Mouse (Mus musculus): Measurements from ENCODE around the gene Sh2b3. TPM values are rescaled to one million over a fixed set of nuclear protein-coding genes. Genes with fewer than 3 reads are reported as not detected.

Sh2b3 gene
- polyA plus RNA-seq (2015; fragmentation: Nextera tagmentation; extraction: Ambion mirVana) = 5.9 and 6.7 TPM in 2 replicates

GRCm38 (mm10) chr5:121837441-121838340 lies at the start of gene Sh2b3:
TSS of gene Sh2b3 (minus strand) at chr5:121837646.
- peak within 1 kb of the TSS; percentile 87 for H3K4me3 ChIP-seq
- peak within 1 kb of the TSS; percentile 78 for H3K9ac ChIP-seq (replicated peaks)
- peaks cover 28% of the 10 kb centered on the region for H3K27me3 ChIP-seq
- H3K4me2 ChIP-seq (replicated peaks) = peak within 1 kb of the TSS; percentile 97
- H3K36me3 ChIP-seq = no peaks in the 10 kb centered on the region
- no peak; the same call in none of the 2 replicates for ATAC-seq (replicated peaks)
- H3K27ac ChIP-seq (replicated peaks) = peak within 1 kb of the TSS; percentile 44; the same call in 1 of the 2 replicates
- H3K9me3 ChIP-seq = no peaks in the 10 kb centered on the region
- H3K4me1 ChIP-seq = peaks cover 46% of the 10 kb centered on the region
- WGBS = 1% methylated on average over 35 of the region's 35 CpGs

- Histone ChIP-seq H3K9ac (replicated peaks) (no peak overlapping the region), H3K4me3 (no peak overlapping the region), H3K4me2 (replicated peaks) (no peak overlapping the region), H3K27ac (replicated peaks) (no peak overlapping the region), H3K9me3 (no peaks in the 10 kb centered on the region), H3K4me1 (peaks cover 7% of the 10 kb centered on the region; the same call in 1 of the 2 replicates), H3K36me3 (no peaks in the 10 kb centered on the region), H3K27me3 (no peaks in the 10 kb centered on the region)
- 83% methylated on average over 8 of the region's 8 CpGs for WGBS
- no peak for ATAC-seq (replicated peaks)
These were observed 45.9 kb upstream of the Sh2b3 start for GRCm38 (mm10) chr5:121883356-121883755.

- WGBS = 70% methylated on average over 6 of the region's 6 CpGs
- Histone ChIP-seq H3K27ac (replicated peaks) (no peak overlapping the region), H3K27me3 (no peaks in the 10 kb centered on the region), H3K4me2 (replicated peaks) (no peak overlapping the region), H3K4me1 (peaks cover 13% of the 10 kb centered on the region; the same call in 1 of the 2 replicates), H3K9me3 (no peaks in the 10 kb centered on the region), H3K36me3 (peaks cover 10% of the 10 kb centered on the region; the same call in 1 of the 2 replicates), H3K4me3 (no peak overlapping the region), H3K9ac (replicated peaks) (no peak overlapping the region)
- ATAC-seq (replicated peaks) = no peak
These were observed 41.8 kb upstream of the Sh2b3 start for GRCm38 (mm10) chr5:121879211-121879610.

- Histone ChIP-seq H3K4me2 (replicated peaks) (no peak overlapping the region), H3K27ac (replicated peaks) (no peak overlapping the region), H3K27me3 (no peaks in the 10 kb centered on the region), H3K9ac (replicated peaks) (no peak overlapping the region), H3K4me1 (peaks cover 13% of the 10 kb centered on the region; the same call in 1 of the 2 replicates), H3K36me3 (peaks cover 10% of the 10 kb centered on the region; the same call in 1 of the 2 replicates), H3K9me3 (no peaks in the 10 kb centered on the region), H3K4me3 (no peak overlapping the region)
- WGBS = 68% methylated on average over 17 of the region's 17 CpGs
- no peak for ATAC-seq (replicated peaks)
These were observed 41.3 kb upstream of the Sh2b3 start for GRCm38 (mm10) chr5:121878703-121879102.

GRCm38 (mm10) chr5:121876901-121877300 lies 39.5 kb upstream of the Sh2b3 start:
- Histone ChIP-seq H3K4me1 (peaks cover 13% of the 10 kb centered on the region; the same call in 1 of the 2 replicates), H3K27me3 (no peaks in the 10 kb centered on the region), H3K27ac (replicated peaks) (no peak overlapping the region), H3K4me3 (no peak overlapping the region), H3K4me2 (replicated peaks) (no peak overlapping the region), H3K36me3 (peaks cover 13% of the 10 kb centered on the region; the same call in 1 of the 2 replicates), H3K9ac (replicated peaks) (no peak overlapping the region), H3K9me3 (no peaks in the 10 kb centered on the region)
- WGBS = 83% methylated on average over 12 of the region's 12 CpGs
- ATAC-seq (replicated peaks) = no peak

GRCm38 (mm10) chr5:121875041-121875440 lies 37.6 kb upstream of the Sh2b3 start:
- no peak for ATAC-seq (replicated peaks)
- Histone ChIP-seq H3K4me1 (peaks cover 13% of the 10 kb centered on the region; the same call in 1 of the 2 replicates), H3K4me2 (replicated peaks) (no peak overlapping the region), H3K27ac (replicated peaks) (no peak overlapping the region), H3K9ac (replicated peaks) (no peak overlapping the region), H3K27me3 (no peaks in the 10 kb centered on the region), H3K9me3 (no peaks in the 10 kb centered on the region), H3K4me3 (no peak overlapping the region), H3K36me3 (peaks cover 13% of the 10 kb centered on the region; the same call in 1 of the 2 replicates)
- 92% methylated on average over 12 of the region's 12 CpGs for WGBS

GRCm38 (mm10) chr5:121872158-121872557 lies 34.7 kb upstream of the Sh2b3 start:
- H3K9ac ChIP-seq (replicated peaks) = no peak overlapping the region
- 3% methylated on average over 4 of the region's 4 CpGs for WGBS
- no peaks in the 10 kb centered on the region for H3K9me3 ChIP-seq
- H3K4me3 ChIP-seq = no peak overlapping the region
- H3K4me1 ChIP-seq = no peaks in the 10 kb centered on the region
- H3K4me2 ChIP-seq (replicated peaks) = no peak overlapping the region
- peak; percentile 63; the same call in 1 of the 2 replicates for ATAC-seq (replicated peaks)
- peaks cover 20% of the 10 kb centered on the region; the same call in 1 of the 2 replicates for H3K36me3 ChIP-seq
- H3K27ac ChIP-seq (replicated peaks) = no peak overlapping the region
- no peaks in the 10 kb centered on the region for H3K27me3 ChIP-seq

GRCm38 (mm10) chr5:121871515-121872030 lies 34.1 kb upstream of the Sh2b3 start:
- H3K27me3 ChIP-seq = no peaks in the 10 kb centered on the region
- H3K4me1 ChIP-seq = no peaks in the 10 kb centered on the region
- H3K9me3 ChIP-seq = no peaks in the 10 kb centered on the region
- no peak overlapping the region for H3K27ac ChIP-seq (replicated peaks)
- peaks cover 20% of the 10 kb centered on the region; the same call in 1 of the 2 replicates for H3K36me3 ChIP-seq
- 86% methylated on average over 13 of the region's 13 CpGs for WGBS
- ATAC-seq (replicated peaks) = no peak; the same call in 1 of the 2 replicates
- no peak overlapping the region for H3K9ac ChIP-seq (replicated peaks)
- no peak overlapping the region for H3K4me2 ChIP-seq (replicated peaks)
- no peak overlapping the region for H3K4me3 ChIP-seq

GRCm38 (mm10) chr5:121870832-121871231 lies 33.4 kb upstream of the Sh2b3 start:
- ATAC-seq (replicated peaks) = no peak
- peaks cover 13% of the 10 kb centered on the region; the same call in 1 of the 2 replicates for H3K36me3 ChIP-seq
- 82% methylated on average over 6 of the region's 6 CpGs for WGBS

GRCm38 (mm10) chr5:121867963-121868362 lies 30.5 kb upstream of the Sh2b3 start:
- Histone ChIP-seq H3K4me2 (replicated peaks) (no peak overlapping the region), H3K4me3 (no peak overlapping the region), H3K36me3 (peaks cover 7% of the 10 kb centered on the region; the same call in 1 of the 2 replicates), H3K4me1 (no peaks in the 10 kb centered on the region), H3K9me3 (no peaks in the 10 kb centered on the region), H3K9ac (replicated peaks) (no peak overlapping the region), H3K27me3 (no peaks in the 10 kb centered on the region), H3K27ac (replicated peaks) (no peak overlapping the region)
- WGBS = 77% methylated on average over 5 of the region's 5 CpGs
- ATAC-seq (replicated peaks) = no peak

More at GRCm38 (mm10) chr5:121870832-121871231, 33.4 kb upstream of the Sh2b3 start:
- Histone ChIP-seq H3K4me3 (no peak overlapping the region), H3K4me2 (replicated peaks) (no peak overlapping the region), H3K4me1 (no peaks in the 10 kb centered on the region), H3K9me3 (no peaks in the 10 kb centered on the region), H3K27ac (replicated peaks) (no peak overlapping the region), H3K27me3 (no peaks in the 10 kb centered on the region), H3K9ac (replicated peaks) (no peak overlapping the region)

GRCm38 (mm10) chr5:121864330-121864729 lies 26.9 kb upstream of the Sh2b3 start:
- Histone ChIP-seq H3K36me3 (peaks cover 14% of the 10 kb centered on the region; the same call in 1 of the 2 replicates), H3K4me3 (no peak overlapping the region)
- no peak; the same call in 1 of the 2 replicates for ATAC-seq (replicated peaks)

GRCm38 (mm10) chr5:121861964-121862363 lies 24.5 kb upstream of the Sh2b3 start:
- Histone ChIP-seq H3K9me3 (no peaks in the 10 kb centered on the region), H3K4me3 (no peak overlapping the region), H3K4me1 (no peaks in the 10 kb centered on the region), H3K36me3 (peaks cover 15% of the 10 kb centered on the region; the same call in 1 of the 2 replicates), H3K4me2 (replicated peaks) (no peak overlapping the region), H3K9ac (replicated peaks) (no peak overlapping the region), H3K27ac (replicated peaks) (no peak overlapping the region), H3K27me3 (no peaks in the 10 kb centered on the region)
- no peak for ATAC-seq (replicated peaks)
- 62% methylated on average over 5 of the region's 5 CpGs for WGBS

More at GRCm38 (mm10) chr5:121864330-121864729, 26.9 kb upstream of the Sh2b3 start:
- no peak overlapping the region for H3K9ac ChIP-seq (replicated peaks)
- WGBS = 13% methylated on average over 7 of the region's 11 CpGs
- H3K4me2 ChIP-seq (replicated peaks) = no peak overlapping the region
- H3K4me1 ChIP-seq = no peaks in the 10 kb centered on the region
- no peaks in the 10 kb centered on the region for H3K9me3 ChIP-seq
- no peaks in the 10 kb centered on the region for H3K27me3 ChIP-seq
- no peak overlapping the region; the same call in 1 of the 2 replicates for H3K27ac ChIP-seq (replicated peaks)

All from forebrain, embryonic 15.5 days (tissue).